Mouse (Mus musculus): Measurements from ENCODE around the gene Ankrd10.
"Not testable (repeated sequence)": the region's sequence is repeated elsewhere in the genome, so short reads cannot be mapped to it uniquely, and the experiment has no call there.

Gene Ankrd10

DNA sequence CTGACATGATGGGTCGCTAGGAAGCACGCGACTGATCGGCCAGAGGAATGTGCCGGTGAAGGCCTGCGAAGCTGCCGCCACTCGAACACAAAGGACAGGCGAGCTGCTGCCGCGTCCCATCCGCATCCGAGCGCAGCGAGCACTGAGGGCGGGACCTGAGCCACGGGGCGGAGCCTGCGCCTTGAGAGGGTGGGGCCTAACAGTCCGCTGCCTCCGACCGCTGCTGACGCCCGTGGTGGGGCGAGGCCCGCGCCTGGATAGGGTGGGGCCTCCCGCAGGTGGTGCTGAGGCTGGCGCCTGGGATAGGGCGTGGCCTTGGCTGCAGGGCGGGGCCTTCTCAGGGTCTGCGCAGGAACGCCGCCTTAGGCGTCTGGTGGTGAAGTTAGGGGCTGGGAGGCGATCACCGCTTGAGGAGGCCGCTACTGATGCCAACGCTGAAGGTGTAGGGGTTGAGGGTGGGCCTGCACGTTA lies at the start of gene Ankrd10:
Gene Ankrd10, minus strand, starts transcription at position 147 of the 471 bp plus-strand sequence.
- DNase-seq (ENCODE audit: low spot score in 2 of 2): peak; percentile 94 to 98

DNA sequence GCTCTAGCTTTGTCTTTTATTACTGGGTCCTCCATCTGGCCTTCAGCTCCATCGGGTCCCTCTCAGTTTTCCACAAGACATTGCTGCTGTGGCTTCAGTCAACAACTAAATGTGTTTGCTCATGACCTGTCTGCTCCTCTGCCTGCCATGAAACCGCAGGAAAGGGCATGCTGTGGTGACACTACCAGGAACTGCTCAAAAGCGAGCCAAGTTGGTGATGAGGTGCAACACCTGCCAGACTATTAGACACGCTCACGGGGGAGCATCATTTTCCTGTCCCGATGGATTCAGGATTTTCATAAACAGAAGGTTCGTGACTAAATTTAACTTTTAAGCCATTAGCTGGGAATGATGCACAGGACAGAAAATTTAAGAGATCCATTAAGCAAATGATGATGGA lies 49.0 kb upstream of the Ankrd10 start:
- DNase-seq (ENCODE audit: low spot score in 2 of 2): no peak

DNA sequence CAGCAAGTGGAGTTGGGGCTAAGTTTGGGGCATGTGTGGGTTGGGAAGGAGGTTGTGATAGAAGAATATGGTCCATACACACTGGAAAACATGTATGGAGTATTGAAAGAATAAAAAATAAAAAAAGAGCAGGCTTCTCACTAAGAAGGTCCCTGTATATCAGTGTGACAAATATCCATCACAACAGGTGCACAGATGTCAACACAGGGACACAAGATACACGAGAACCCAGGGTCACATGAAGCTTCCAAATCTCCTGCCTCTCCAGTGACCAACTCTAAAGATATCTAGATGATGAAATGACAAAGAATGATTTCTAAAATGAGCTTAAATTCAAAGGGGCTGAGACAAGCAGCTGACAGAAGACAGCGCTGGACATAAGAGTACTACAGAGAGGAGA lies 32.8 kb upstream of the Ankrd10 start:
- DNase-seq (ENCODE audit: low spot score in 2 of 2): no peak

DNA sequence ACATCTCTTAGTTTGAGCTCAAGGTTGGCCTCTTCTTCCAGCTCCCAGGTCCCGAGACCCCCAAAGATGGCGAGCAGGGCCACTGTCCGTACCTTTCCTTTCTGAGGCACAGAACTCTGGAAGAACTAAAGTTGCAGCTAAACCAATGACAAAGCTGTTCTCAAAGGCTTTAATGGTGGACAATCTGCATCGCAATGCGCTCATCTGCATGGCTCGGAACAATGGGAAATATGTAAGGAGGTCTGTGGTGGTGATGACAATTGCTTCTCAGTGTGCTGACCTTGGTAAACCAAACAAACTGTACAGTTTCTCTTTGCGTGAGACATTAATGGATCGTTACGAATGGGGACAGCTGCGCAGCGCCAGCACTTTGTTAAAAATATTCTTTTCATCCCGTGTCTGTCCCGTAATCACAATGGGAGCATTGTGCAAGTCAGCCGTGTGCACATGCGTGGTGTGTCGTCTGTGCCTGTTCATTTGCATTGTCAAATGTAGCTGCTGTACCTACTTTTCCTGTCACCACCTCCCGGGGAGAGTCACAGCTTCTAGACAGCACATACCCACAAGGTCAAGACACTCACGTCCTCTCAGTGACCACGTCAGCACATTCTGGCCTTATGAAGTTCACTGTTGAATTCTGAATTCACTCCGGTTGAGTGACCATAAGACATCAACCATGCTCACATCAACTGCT lies 30.6 kb upstream of the Ankrd10 start:
- not testable (repeated sequence) for DNase-seq (ENCODE audit: low spot score in 2 of 2)

DNA sequence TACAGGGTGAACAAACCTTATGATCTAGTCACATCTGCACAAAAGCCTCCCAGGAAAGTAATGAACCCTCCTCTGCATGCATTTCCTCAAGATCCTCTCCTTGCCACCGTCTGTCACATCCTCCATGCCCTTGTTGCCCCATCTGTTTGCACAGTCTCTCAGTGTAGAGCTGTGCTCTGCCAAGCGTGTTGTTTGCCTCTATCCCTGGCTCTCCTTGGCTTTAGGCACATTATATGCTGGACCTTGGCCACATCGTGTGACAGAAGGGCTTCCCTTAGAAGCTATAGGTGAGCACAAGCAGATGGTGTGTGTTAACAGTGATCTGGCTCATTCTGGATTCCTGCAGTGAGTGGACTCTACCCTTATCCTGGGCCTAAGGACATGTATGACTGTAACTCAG lies 26.4 kb upstream of the Ankrd10 start:
- DNase-seq (ENCODE audit: low spot score in 2 of 2): no peak

DNA sequence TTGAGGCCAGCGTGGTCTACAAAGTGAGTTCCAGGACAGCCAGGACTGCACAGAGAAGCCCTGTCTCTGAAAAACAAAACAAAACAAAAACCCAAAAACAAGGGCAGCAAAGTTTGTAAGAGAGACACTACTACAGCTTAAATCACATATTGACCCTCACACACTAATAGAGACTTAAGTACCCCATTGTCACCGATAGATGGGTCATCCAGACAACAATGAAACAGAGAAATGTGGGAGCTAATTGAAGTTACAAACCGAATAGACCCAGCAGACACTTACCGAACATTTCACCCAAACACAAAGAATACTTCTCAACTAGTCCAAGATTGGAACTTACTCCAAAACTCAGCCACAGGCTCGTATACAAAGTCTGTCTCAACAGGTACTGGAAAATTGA lies 14.5 kb upstream of the Ankrd10 start:
- no peak for DNase-seq (ENCODE audit: low spot score in 2 of 2)

DNA sequence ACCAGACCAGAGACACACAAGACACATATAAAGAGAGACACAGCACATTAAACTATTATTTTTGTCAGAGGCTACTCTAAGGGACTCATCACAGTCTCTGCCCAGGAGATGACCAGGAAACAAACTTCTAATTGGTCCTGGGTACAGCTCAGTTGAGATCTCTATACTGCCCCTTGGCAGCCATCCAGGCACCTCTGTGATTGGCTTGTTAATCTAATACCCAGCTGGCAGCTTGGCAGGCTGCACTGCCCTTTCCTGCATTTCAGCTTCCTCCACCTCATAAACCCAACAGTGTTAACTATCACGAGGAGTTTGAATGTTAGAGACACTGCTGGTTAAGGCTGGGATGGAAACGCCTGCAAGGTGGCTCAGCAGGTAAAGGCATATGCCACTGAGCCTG lies 7.6 kb upstream of the Ankrd10 start:
- DNase-seq (ENCODE audit: low spot score in 2 of 2): no peak

DNA sequence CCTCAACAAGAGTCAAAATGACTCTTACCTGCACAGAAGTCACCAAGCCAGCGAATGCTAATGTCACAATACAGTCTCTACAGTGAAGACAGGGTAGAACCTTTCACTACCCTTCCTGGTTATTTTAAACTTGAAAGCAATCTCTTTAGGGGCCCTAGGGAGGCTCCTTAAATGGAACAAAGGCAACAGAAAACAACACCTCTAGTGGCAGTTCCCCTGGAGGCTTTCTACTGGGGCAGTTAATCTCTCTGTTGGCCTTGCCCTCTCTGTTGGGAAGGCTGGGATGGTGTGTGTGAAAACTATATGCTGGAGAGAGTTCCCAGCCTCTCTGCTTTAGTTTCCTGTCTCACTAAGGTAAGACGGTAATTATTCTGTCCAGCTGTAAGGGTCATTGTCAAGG lies 5.0 kb upstream of the Ankrd10 start:
- DNase-seq (ENCODE audit: low spot score in 2 of 2): no peak

DNA sequence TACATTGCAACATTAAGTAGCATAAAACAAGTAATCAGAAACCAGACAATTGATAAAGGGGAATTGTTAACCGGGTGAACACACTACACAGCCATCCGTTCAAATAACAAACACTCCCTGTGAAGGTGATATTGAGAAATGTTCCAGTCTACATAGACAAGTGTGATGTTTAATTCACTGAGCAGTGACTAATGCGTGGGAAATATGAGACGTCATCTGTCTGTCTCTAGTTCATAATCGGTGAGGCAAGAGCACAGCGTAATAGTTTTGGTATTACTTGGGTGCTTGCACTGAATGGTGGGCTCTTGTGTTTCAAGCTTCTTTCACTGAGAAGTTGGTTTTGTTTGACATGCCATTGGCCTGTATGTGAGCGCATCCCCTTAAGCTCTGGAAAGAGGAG lies 2.0 kb upstream of the Ankrd10 start:
- DNase-seq (ENCODE audit: low spot score in 2 of 2): no peak

DNA sequence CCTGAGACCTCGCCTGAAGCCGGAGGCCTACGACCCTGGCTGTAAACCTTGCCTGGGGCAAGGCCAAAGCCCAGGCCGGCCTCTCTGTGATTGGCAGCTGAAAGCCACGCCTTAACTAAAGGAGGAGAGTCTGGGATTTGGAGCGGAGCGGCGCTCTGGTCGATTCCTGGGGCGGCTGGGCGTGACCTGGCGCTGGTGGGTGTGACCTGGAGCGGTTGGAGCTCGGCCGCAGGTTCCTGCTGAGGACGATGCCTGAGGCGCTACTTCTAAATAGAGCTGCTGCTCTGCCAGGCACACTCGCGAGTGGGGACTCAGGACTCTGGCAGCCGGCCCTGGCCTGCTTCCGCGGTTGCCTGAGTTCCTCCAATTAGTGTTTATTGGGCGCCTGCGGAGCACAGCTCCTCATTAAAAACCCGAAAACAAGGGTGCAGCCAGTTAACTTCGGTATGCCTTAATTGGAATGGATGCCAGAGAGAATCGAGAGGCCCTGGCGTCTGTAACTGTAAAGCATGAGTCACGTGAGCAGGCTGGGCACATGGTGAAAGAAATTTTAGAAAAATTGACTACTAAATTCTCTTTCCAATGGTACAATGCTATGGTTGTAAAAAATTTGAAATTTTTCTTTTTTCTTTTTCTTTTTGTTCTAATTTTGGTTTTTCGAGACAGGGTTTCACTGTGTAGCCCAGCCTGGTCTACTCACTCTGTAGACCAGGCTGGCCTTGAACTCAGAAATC lies 934 bp upstream of the Ankrd10 start:
- DNase-seq (ENCODE audit: low spot score in 2 of 2): peak; percentile 70 to 84

DNA sequence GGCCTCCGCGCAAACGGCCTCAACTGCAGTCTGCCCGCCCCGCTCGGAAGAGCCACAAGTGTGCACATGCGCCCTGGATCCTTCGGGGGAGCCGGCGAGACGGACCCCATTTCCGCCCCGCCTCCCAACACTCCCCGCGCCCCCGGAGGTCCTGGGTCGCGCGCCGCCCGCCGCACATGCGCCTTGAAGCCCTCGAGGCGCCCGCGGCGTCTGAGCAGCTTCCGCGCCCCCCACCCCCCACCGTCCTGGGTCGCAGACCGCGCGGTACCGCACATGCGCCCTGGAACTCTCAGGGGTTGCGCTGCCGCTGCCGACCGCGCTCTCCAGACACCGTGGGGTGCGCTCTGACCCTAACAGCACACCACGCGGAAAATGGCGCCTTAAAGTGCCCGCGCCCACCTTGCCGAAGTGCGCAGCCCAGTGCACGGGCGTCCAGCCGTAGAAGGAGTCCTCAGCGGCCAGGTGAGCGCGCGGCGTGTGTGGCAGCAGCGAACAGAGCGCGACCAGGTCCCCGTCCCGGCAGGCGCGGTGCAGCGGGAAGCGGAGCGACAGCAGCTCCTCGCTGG lies 462 bp downstream of the Ankrd10 start:
- DNase-seq (ENCODE audit: low spot score in 2 of 2): peak; percentile 68 to 76

DNA sequence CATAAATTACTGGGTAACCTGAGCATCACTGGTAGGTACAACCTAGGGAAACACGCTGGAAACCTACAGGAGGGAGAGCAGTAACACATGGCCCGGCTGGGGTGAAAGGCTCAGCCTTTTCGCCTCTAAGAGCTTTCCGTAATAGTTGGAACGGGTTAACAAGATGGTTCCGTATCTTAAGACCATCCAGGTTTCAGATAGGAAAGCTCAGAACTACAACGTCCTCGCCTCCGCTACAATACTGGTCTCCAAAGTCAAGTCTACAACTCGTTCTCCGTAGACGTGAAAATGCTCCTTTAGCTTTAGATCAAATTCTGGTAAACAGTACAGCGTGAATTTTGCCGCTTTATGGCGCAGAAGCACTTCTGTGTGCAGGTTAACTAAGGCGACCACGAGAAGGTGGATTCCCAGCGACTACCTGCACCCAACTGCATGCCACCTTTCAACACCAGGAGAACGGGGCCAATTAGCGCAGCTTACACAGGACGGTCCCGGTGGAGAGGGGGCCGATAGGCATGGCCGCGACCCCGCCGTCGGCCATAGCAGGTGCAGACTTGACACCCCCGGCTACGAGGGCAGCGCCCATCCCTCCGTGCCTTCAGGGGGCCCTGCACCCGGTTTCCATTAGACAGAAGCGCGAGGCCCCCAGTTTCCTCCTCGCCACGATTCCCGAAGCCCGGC lies 1.1 kb downstream of the Ankrd10 start:
- DNase-seq (ENCODE audit: low spot score in 2 of 2): no peak

DNA sequence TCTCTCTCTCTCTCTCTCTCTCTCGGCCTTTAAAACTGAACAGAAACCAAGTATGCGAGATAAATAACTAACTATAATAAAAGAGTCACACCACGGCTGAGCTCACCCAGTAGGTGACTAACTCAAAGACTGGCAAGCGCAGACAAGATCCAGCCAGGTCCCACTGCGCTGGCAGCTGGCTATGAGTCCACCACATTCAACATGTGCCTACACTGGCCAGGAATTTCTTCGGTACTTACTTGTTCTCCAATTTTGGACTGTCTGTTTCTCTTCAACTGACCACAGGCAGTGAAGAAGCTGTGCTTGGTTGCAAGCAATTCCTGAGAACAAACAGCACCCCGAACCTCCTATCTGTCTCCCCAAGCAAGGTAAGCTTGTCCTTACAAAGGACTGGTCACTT lies 2.1 kb downstream of the Ankrd10 start:
- peak in 1 of 2 experiments; percentile 37 for DNase-seq (ENCODE audit: low spot score in 2 of 2)

DNA sequence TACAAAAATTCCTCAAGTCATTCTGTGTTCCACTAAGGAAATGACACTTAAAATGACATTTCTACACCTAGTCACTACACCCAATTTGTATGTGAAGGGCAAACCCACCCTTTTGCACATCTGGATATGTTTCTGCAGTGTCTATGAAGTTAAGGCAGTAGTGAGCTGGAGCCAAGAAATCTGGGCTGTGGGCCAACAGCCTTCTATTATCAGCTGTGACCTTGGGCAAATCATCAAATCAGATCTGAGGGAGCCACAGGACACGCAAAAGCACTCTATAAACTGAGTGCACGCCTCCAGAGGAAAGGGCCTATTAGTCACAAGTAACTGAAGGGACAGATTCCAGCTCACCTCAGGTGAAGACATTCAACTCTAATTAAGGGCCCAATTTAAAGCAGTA lies 3.2 kb downstream of the Ankrd10 start:
- DNase-seq (ENCODE audit: low spot score in 2 of 2): peak; percentile 48 to 72

DNA sequence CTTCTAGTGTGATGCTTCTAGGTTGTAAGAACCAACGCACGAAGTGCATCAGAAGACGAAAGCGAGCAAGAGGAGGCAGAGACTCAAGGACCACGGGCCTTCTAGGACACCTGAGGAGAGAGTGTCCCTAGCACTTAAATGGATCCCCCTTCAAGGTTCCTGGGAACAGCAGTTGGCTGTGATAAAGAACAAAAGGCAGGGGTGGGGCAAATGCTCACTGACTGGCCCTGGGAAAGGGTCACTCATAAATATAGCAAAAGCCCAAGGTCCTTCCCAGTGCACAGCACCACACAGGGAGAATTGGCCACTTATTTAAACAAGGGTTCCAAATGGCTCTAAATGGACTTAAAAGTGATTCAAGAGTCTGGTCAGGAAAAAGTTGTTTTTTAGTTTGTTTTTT lies 6.4 kb downstream of the Ankrd10 start:
- no peak for DNase-seq (ENCODE audit: low spot score in 2 of 2)

DNA sequence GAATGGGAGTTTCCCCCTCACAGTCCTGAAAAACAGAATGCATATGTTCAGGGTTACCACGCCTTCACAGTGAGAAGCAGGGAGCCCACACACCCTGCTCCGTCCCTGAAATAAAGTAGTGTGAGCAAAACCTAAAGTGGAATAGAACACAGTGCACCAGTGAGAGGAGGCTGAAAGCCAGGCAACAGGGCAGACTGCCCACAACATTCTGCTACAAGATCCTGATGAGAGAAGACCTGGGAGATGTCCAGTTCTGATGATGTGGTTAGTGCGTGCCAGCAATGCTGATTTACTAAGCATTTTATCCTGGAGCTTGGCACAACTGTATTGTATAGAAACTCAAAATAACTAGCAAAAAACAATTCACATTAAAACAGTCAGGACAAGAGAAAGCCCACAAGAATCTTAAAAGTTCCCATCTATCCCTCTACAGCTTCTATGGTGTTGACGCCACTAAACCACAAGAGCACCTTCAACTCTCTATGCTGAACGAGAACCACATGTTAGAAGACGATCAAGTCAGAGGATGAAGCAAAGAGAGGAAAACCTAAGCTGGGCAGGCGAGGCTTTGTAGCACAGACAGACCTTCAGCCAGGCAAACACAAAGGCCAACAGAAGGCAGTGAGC lies 6.9 kb downstream of the Ankrd10 start:
- DNase-seq (ENCODE audit: low spot score in 2 of 2): peak in 1 of 2 experiments; percentile 26

DNA sequence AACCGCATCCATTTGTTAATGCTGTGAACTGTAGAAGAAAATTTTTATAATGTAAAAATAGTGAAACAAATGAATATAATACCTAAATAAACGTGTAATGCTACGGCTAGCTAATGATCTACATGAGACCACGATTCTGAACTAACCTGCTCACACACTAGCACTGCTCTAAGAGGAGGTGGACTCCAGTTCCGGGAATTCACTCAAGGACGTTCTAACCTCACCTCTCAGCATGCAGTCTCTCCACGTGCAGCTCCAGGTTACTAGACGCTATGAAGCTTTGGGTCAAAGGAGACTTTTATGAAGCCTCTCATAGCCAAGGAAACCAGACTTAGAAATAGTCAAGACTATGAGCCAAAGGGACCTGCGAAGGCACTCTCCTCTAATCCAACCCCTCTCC lies 7.8 kb downstream of the Ankrd10 start:
- DNase-seq (ENCODE audit: low spot score in 2 of 2): no peak

DNA sequence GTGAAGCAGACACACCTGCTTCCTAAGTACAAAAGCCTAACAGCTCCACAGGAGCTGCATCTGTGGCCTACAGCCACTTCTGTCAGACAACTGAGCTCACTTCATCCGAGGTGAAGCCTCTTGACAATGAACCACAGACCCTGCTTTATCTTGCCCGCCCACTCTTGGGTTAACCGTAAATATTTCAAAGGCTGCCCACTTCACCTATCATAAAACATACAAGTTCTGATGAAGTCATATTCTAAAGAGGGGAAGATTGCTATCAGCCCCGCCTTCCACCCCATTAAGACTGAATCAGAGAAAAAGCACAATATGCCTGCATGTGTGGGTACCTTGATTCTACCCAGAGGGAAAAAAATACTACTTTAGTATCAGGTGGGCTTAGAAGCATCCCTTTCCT lies 10.5 kb downstream of the Ankrd10 start:
- no peak for DNase-seq (ENCODE audit: low spot score in 2 of 2)

DNA sequence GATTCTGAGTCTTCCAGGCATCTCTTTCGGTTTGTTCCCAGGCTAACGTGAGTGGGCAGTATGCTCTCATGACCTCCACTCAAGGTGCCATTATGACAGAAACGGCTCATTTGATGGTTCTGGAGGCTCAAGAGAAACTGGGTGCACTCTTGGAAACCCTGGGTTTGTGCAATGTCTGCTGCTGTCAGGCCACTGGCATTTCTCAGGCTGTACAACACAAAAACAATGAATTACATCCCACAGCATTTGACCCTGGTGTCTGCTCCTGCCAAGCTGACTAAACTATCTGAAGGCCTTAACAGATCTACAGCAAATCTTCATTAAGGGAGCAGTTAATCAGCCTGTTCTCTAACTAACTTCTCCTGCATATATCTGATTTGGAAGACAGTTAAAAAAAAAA lies 16.5 kb downstream of the Ankrd10 start:
- no peak for DNase-seq (ENCODE audit: low spot score in 2 of 2)

DNA sequence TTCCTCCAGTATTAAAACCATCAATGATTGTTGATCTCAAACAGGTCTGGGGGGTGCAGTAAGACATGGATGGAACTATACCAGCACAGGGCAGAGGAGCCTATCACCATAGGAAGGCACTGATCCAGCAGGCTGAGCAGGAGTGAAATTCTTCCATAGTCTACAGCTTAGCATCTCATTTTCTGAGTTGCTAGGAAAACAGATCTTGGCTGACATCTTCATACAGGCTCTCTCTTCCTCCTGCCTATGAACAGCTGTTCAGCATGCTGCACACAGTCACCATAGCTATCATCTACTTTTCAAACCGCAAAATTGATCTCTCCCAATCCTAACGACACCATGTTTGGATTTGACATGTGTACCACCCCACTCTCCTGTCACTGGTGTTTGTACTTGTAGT lies 17.5 kb downstream of the Ankrd10 start:
- DNase-seq (ENCODE audit: low spot score in 2 of 2): no peak

DNA sequence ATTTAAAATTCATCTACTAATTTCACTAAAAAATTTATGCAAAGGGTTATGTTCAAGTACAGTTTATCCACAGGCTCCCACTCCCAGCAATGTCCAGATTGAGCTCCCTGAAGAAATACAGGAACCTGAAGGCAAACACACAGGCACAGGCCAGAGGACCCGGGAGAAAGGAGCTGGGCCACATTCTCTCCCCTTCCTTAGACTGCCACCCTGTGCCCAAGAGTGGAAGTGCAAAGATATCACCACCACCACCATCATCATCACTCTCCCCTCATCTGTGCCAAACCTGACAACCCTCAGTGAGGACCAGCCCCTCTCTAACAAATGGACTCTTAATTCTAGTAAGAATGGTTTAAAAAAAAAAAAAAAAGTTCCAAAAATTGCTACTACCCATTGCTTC lies 19.3 kb downstream of the Ankrd10 start:
- DNase-seq (ENCODE audit: low spot score in 2 of 2): peak in 1 of 2 experiments; percentile 13
